Mouse (Mus musculus): ENCODE measurements around the gene Lekr1. TPM values are rescaled to one million over a fixed set of nuclear protein-coding genes. Genes with fewer than 3 reads are reported as not detected.
A peak's percentile ranks its signal among the peaks of the same experiment; 100 is the strongest.

The Lekr1 gene
- total RNA-seq, 2 experiments from 2014 or later, result 4.3 to 6.3 TPM

GRCm38 (mm10) chr3:65829943-65830483, 164.0 kb downstream of the Lekr1 start:
- DNase-seq (ENCODE audit: low spot score in 2 of 2), result no peak

GRCm38 (mm10) chr3:65830801-65831200, 164.8 kb downstream of the Lekr1 start:
- no peak for DNase-seq (ENCODE audit: low spot score in 2 of 2)

- DNase-seq (ENCODE audit: low spot score in 2 of 2), result no peak
These were observed 166.4 kb downstream of the Lekr1 start for GRCm38 (mm10) chr3:65832398-65832797.

GRCm38 (mm10) chr3:65836435-65836834, 170.4 kb downstream of the Lekr1 start:
- no peak for DNase-seq (ENCODE audit: low spot score in 2 of 2)

- no peak for DNase-seq (ENCODE audit: low spot score in 2 of 2)
These were observed 173.6 kb downstream of the Lekr1 start for GRCm38 (mm10) chr3:65839664-65840063.

- DNase-seq (ENCODE audit: low spot score in 2 of 2), result no peak
These were observed 175.1 kb downstream of the Lekr1 start for GRCm38 (mm10) chr3:65841175-65841574.

- DNase-seq (ENCODE audit: low spot score in 2 of 2), result no peak
These were observed 176.6 kb downstream of the Lekr1 start for GRCm38 (mm10) chr3:65842515-65843184.

- DNase-seq (ENCODE audit: low spot score in 2 of 2), result no peak
These were observed 177.1 kb downstream of the Lekr1 start for GRCm38 (mm10) chr3:65843185-65843552.

GRCm38 (mm10) chr3:65844302-65844701, 178.3 kb downstream of the Lekr1 start:
- no peak for DNase-seq (ENCODE audit: low spot score in 2 of 2)

- DNase-seq (ENCODE audit: low spot score in 2 of 2), result no peak
These were observed 179.0 kb downstream of the Lekr1 start for GRCm38 (mm10) chr3:65844851-65845552.

- DNase-seq (ENCODE audit: low spot score in 2 of 2), result no peak
These were observed 181.2 kb downstream of the Lekr1 start for GRCm38 (mm10) chr3:65847158-65847787.

GRCm38 (mm10) chr3:65853746-65854145, 187.7 kb downstream of the Lekr1 start:
- no peak for DNase-seq (ENCODE audit: low spot score in 2 of 2)

GRCm38 (mm10) chr3:65855521-65855920, 189.5 kb downstream of the Lekr1 start:
- DNase-seq (ENCODE audit: low spot score in 2 of 2), result no peak

- DNase-seq (ENCODE audit: low spot score in 2 of 2), result no peak
These were observed 192.1 kb downstream of the Lekr1 start for GRCm38 (mm10) chr3:65858118-65858517.

GRCm38 (mm10) chr3:65858741-65859348, 192.8 kb downstream of the Lekr1 start:
- DNase-seq (ENCODE audit: low spot score in 2 of 2), result no peak

GRCm38 (mm10) chr3:65859750-65860149, 193.7 kb downstream of the Lekr1 start:
- no peak for DNase-seq (ENCODE audit: low spot score in 2 of 2)

GRCm38 (mm10) chr3:65860903-65861302, 194.9 kb downstream of the Lekr1 start:
- DNase-seq (ENCODE audit: low spot score in 2 of 2), result no peak

- no peak for DNase-seq (ENCODE audit: low spot score in 2 of 2)
These were observed 195.4 kb downstream of the Lekr1 start for GRCm38 (mm10) chr3:65861471-65861881.

GRCm38 (mm10) chr3:65863297-65863696, 197.3 kb downstream of the Lekr1 start:
- DNase-seq (ENCODE audit: low spot score in 2 of 2), result peak; percentile 84 to 89

GRCm38 (mm10) chr3:65863762-65864377, 197.8 kb downstream of the Lekr1 start:
- peak; percentile 29 to 63 for DNase-seq (ENCODE audit: low spot score in 2 of 2)

GRCm38 (mm10) chr3:65868931-65869330, 202.9 kb downstream of the Lekr1 start:
- peak; percentile 39 to 80 for DNase-seq (ENCODE audit: low spot score in 2 of 2)

Data from layer of hippocampus, adult 18-20 months (tissue).